Mouse (Mus musculus) inflammation-experienced regulatory T-cells, adult 6 months (primary cell): ENCODE measurements around the gene Sh3glb2. TPM values are rescaled to one million over a fixed set of nuclear protein-coding genes. Genes with fewer than 3 reads are reported as not detected.

Experiments used
- ATAC-seq: one replicate; pipeline ENCODE4 v1.8.0; 2017
- polyA plus RNA-seq, 3 experiments: library from polyadenylated mRNA; unstranded; fragments of 100-300 nt; shearing (Covaris generic); gene quantifications; one replicate each; pipeline ENCODE4 v1.2.1; 2017

The Sh3glb2 gene
- polyA plus RNA-seq, 3 experiments from 2014 or later = 84.8 to 111 (median 97.5) TPM

DNA sequence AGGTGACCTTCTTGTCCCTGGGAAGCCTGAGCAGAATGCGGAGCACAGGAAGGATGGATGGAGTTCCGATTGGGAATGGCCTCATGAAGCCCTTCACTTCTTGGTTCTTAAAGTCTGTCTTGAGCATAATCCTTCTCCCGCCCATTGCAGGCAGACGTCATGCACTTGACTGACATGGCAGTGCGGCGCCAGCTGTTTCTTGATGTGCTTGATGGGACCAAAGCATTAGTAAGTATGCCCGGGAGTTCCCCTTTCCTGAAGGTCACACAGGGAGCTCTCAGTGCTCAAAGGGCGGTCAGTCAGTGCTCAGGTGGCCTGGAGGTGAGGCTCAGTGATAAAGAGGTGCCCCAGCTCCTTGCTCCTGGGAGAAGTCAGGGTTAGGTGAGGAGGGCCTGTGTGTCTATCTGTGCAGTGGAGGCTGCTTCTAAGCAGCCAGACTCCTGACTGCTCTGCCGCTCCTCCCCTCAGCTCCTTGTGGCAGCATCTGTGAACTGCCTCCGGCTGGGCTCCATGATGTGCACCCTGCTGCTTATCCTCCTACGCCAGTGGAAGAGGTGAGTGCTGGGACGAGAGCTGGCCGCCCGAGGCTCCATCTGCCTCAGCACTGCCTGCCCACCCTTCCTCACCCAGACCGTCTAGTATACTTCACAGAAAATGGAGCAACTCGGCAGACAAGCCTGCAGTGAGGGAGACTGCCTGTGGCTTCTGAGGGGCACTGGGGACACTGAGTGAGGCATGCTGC, 22.8 kb downstream of the Sh3glb2 start:
- ATAC-seq = no peak

- ATAC-seq = no peak
Observed at GRCm38 (mm10) chr2:30335324-30335723, 23.8 kb downstream of the Sh3glb2 start.

- ATAC-seq = no peak
Observed at GRCm38 (mm10) chr2:30328791-30329190, 30.3 kb downstream of the Sh3glb2 start.

DNA sequence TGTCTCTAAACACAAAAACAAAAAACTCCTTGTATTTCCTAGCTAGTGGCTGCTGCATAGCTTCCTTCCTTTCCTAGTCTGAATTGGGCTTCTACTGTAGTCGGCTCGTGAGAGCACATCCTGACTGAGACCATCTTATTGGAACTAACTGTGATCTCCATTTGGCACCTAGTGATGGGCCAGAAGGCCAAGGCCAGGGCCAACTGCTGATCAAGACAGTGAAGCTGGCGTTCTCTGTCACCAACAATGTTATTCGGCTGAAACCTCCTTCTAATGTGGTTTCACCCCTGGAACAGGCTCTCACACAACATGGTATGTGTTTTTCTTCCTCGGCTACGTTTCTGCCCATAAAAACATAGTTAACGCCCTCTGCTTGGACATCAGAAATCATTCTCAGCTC, 31.9 kb downstream of the Sh3glb2 start:
- no peak for ATAC-seq

- no peak for ATAC-seq
Observed at GRCm38 (mm10) chr2:30325296-30325695, 33.8 kb downstream of the Sh3glb2 start.

GRCm38 (mm10) chr2:30323111-30323510, 36.0 kb downstream of the Sh3glb2 start:
- no peak for ATAC-seq

- ATAC-seq = no peak
Observed at GRCm38 (mm10) chr2:30319260-30319659, 39.9 kb downstream of the Sh3glb2 start.

DNA sequence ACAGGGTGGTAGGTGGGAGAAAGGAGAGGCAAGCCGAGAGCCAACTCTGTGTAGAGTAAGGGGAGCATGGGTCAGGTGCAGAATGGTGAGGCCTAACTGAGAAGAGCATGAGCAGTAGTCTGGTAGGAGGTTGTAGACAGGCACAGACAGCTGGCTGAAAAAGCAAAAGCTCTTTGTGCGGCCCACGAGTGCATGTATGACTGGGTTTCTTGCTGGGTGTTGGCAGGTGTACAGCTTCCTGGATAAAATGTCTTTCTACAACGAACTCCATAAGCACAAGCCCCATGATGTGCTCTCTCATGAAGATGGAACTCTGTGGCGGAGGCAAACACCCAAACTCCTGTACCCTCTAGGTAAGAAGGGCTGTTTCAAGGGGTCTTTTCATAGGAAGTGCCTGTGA, 42.2 kb downstream of the Sh3glb2 start:
- no peak for ATAC-seq

DNA sequence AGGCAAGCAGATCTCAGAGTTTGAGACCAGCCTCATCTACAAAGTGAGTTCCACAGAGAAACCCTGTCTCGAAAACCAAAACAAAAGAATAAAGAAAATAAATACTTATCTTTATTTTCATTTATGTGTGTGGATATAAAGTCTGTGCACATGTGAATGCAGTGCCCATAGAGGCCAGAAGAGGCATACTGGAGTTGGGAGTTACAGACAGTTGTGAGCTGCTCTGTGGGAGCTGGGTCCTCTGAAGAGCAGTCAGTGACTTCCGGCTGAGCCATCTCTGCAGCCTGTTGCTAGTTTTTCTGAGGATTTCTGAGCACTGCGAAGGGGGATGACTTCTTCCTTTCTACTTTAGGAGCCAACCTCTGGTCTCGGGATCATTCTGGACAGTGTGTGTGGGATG, 43.0 kb downstream of the Sh3glb2 start:
- ATAC-seq = no peak

DNA sequence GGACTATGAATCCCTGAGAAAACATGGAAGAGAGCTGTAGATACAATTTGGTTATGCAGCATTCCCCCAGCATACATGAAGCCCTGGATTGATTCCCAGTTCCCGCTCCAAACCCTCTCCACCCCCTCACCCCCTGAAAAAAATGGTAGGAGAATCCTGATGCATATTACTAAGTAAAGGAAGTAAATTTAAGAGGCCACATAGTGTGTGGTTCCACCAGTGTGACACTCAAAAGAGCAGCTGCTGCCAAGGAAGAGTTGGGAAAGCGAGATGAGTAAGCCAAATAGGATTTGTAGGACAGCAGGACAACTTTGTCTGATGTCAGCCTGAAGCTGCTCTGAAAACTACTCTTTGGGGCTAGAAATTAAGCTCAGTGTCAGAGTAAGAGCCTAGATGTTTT, 47.7 kb downstream of the Sh3glb2 start:
- no peak for ATAC-seq

- no peak for ATAC-seq
Observed at GRCm38 (mm10) chr2:30309351-30309750, 49.8 kb downstream of the Sh3glb2 start.

- no peak for ATAC-seq
Observed at GRCm38 (mm10) chr2:30306087-30306486, 53.0 kb downstream of the Sh3glb2 start.

DNA sequence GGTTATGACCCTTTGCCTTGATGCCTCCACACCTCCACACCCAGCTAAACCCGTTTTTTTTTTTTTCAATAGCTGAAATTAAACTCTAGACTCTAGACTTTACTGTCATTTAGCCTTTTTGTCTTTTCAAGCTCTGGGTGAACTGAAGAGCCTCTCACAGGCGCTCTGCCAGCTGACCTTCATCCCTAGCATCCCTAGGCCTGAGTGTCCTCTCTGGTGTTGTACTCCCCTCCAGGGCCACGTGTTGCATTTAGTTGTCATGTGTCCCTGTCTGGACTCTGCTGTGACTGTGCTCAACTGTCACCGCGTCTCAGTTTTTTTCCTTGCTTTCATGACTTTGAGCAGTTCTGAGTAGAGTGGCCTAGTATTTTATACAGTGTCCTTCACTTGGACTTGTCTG, 59.2 kb downstream of the Sh3glb2 start:
- ATAC-seq = no peak

DNA sequence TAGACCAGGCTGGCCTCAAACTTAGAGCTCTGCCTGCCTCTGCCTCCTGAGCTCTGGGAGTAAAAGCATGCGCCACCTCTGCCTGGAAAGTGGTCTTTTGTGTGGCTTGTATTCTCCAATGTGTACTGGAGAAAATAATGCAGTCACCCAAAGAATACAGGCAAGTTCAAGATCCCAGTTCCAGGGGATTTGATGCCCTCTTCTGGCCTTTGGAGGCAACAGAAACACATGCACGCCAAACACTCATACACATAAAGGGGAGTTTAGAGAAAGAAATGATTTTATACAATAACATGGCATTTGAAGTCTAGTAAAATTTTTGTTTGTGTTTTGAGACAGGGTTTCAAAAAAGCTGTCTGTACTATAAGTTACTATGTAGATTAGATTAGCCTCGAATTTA, 59.6 kb downstream of the Sh3glb2 start:
- ATAC-seq = no peak

Other genes starting within 250 kb of the Sh3glb2 start
- gene Zer1, start 234.8 kb downstream of the Sh3glb2 start, polyA plus RNA-seq = 10 to 100 TPM in 2 of 3 experiments, 1 to 10 TPM in 1; 9.1 to 29.1 (median 14.0) TPM
- 1 to 10 TPM; 6.5 to 9.0 (median 8.8) TPM for gene Tbc1d13, start 225.6 kb downstream of the Sh3glb2 start, polyA plus RNA-seq
- gene Endog, start 187.8 kb downstream of the Sh3glb2 start, polyA plus RNA-seq = 1 to 10 TPM; 1.5 to 3.4 (median 3.4) TPM
- 10 to 100 TPM; 22.8 to 37.1 (median 34.9) TPM for gene Spout1, start 180.9 kb downstream of the Sh3glb2 start, polyA plus RNA-seq
- gene Kyat1, start 153.5 kb downstream of the Sh3glb2 start, polyA plus RNA-seq = 1 to 10 TPM; 6.0 to 8.8 (median 8.2) TPM
- 10 to 100 TPM; 25.6 to 36.7 (median 33.1) TPM for gene Lrrc8a, start 121.6 kb downstream of the Sh3glb2 start, polyA plus RNA-seq
- under 1 TPM in 2 of 3 experiments, not detected in 1; 0.16 to 0.17 TPM for gene Gm28035, start 118.8 kb downstream of the Sh3glb2 start, polyA plus RNA-seq
- 1 to 10 TPM; 2.5 to 4.8 (median 4.3) TPM for gene Phyhd1, start 93.1 kb downstream of the Sh3glb2 start, polyA plus RNA-seq
- gene Gm28038, start 78.3 kb downstream of the Sh3glb2 start, polyA plus RNA-seq = 1 to 10 TPM in 1 of 3 experiments, not detected in 2; 7.1 TPM
- gene Dolk, start 73.0 kb downstream of the Sh3glb2 start, polyA plus RNA-seq = 10 to 100 TPM; 10.8 to 14.6 (median 10.9) TPM
- gene Nup188, start 72.9 kb downstream of the Sh3glb2 start, polyA plus RNA-seq = 10 to 100 TPM; 26.4 to 30.2 (median 26.9) TPM
- gene Miga2, start 4.9 kb upstream of the Sh3glb2 start, polyA plus RNA-seq = 1 to 10 TPM; 3.2 to 5.4 (median 5.3) TPM
- 10 to 100 TPM; 17.5 to 21.0 (median 17.7) TPM for gene Dolpp1, start 32.9 kb upstream of the Sh3glb2 start, polyA plus RNA-seq
- gene Crat, start 56.5 kb upstream of the Sh3glb2 start, polyA plus RNA-seq = 1 to 10 TPM; 1.8 to 2.6 (median 1.9) TPM
- gene Ptpa, start 56.7 kb upstream of the Sh3glb2 start, polyA plus RNA-seq = 10 to 100 TPM; 36.5 to 78.0 (median 49.8) TPM
- gene Ier5l, start 114.9 kb upstream of the Sh3glb2 start, polyA plus RNA-seq = not detected
- gene Cstad, start 235.7 kb upstream of the Sh3glb2 start, polyA plus RNA-seq = 1 to 10 TPM; 3.0 to 8.3 (median 4.3) TPM